In the genomic region with DNA sequence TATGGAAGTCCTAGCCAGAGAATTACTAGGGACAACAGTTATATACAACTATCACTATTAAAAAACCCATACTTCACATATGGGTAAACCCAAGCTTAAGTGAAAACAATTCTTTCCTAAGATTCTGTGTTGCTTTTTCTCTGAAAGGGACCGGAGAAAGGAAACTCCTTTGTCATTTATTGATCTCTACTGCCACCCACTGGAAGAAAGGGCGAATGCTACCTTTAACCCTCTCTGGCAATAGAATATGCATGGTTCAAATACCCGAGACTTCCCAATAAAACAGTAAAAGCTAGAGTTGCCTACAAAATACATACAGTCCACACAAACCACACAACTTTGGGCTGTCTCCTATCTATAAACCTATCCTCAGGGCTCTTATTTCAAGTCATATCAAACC, we compare ENCODE assay signal across 10 mouse cellular contexts. TPM values are rescaled to one million over a fixed set of nuclear protein-coding genes. Genes with fewer than 3 reads are reported as not detected.
DNase-seq lines count a peak whose midpoint lies in the region; ATAC-seq and TF ChIP-seq lines count a peak whose summit lies in the region.
"Had no signal": no experiment of that assay in that cellular context is flagged by ENCODE, and none has a peak within 500 bp of the region (broad histone marks: within the 10 kb centered on the region; RNA-seq: fewer than 3 reads in every experiment).

No protein-coding gene starts in this region.

- peak; percentile 78 for ATAC-seq in forebrain, embryonic 15.5 days (replicated peaks)
- no peak; the same call in 1 of the 2 replicates for ATAC-seq in intestine, postnatal 0 days
- no peak for ATAC-seq in midbrain, embryonic 14.5 days (ENCODE audit: low FRiP score, low TSS enrichment)

- H3K4me1 ChIP-seq in forebrain, embryonic 15.5 days: no peaks in the 10 kb centered on the region
- no peaks in the 10 kb centered on the region for H3K4me1 ChIP-seq in intestine, postnatal 0 days (replicated peaks; ENCODE audit: control insufficient read depth, insufficient read depth, low read length)
- H3K4me1 ChIP-seq in midbrain, embryonic 14.5 days (ENCODE audit: control insufficient read depth, insufficient read depth, low read length): no peaks in the 10 kb centered on the region
- H3K4me1 ChIP-seq: embryonic facial prominence, embryonic 15.5 days; neural tube, embryonic 12.5 days had no signal

- H3K4me2 ChIP-seq in forebrain, embryonic 15.5 days (replicated peaks): no peak overlapping the region
- H3K4me2 ChIP-seq in intestine, postnatal 0 days (replicated peaks; ENCODE audit: low read depth): no peak overlapping the region
- H3K4me2 ChIP-seq in midbrain, embryonic 14.5 days (ENCODE audit: low read length): no peak overlapping the region
- H3K4me2 ChIP-seq: embryonic facial prominence, embryonic 15.5 days; neural tube, embryonic 12.5 days had no signal

- intact Hi-C loops in left cerebral cortex, postnatal 14 days (cut with DNase I): loop anchor here (5.0 kb wide), 2 partner anchors 77 to 108 kb away; no protein-coding TSS in a partner anchor

- H3K9me3 ChIP-seq in forebrain, embryonic 15.5 days: no peaks in the 10 kb centered on the region
- H3K9me3 ChIP-seq in intestine, postnatal 0 days (ENCODE audit: control insufficient read depth): no peaks in the 10 kb centered on the region
- no peaks in the 10 kb centered on the region for H3K9me3 ChIP-seq in midbrain, embryonic 14.5 days (ENCODE audit: control insufficient read depth, low read length)
- H3K9me3 ChIP-seq: embryonic facial prominence, embryonic 15.5 days; neural tube, embryonic 12.5 days had no signal

- WGBS in forebrain, embryonic 15.5 days: 19% methylated on average over 3 of the region's 3 CpGs
- 14% methylated on average over 3 of the region's 3 CpGs for WGBS in intestine, postnatal 0 days
- 25% methylated on average over 3 of the region's 3 CpGs for WGBS in midbrain, embryonic 14.5 days

- peak; percentile 74 for TF ChIP-seq CTCF in intestine, postnatal 0 days (IDR thresholded peaks at IDR 0.05; ENCODE audit: low read depth)

- H3K27me3 ChIP-seq in forebrain, embryonic 15.5 days: no peaks in the 10 kb centered on the region
- no peaks in the 10 kb centered on the region for H3K27me3 ChIP-seq in intestine, postnatal 0 days (replicated peaks; ENCODE audit: control insufficient read depth, insufficient read depth, low read length)
- no peaks in the 10 kb centered on the region for H3K27me3 ChIP-seq in midbrain, embryonic 14.5 days (ENCODE audit: control insufficient read depth, insufficient read depth, low read length)
- H3K27me3 ChIP-seq: neural tube, embryonic 12.5 days had no signal

- H3K9ac ChIP-seq in forebrain, embryonic 15.5 days (replicated peaks): no peak overlapping the region
- H3K9ac ChIP-seq in intestine, postnatal 0 days (ENCODE audit: low read depth, low read length): no peak overlapping the region
- H3K9ac ChIP-seq in midbrain, embryonic 14.5 days (replicated peaks; ENCODE audit: low read length): no peak overlapping the region
- H3K9ac ChIP-seq: embryonic facial prominence, embryonic 15.5 days; neural tube, embryonic 12.5 days had no signal

- H3K36me3 ChIP-seq in forebrain, embryonic 15.5 days: no peaks in the 10 kb centered on the region
- H3K36me3 ChIP-seq in intestine, postnatal 0 days (ENCODE audit: control insufficient read depth, insufficient read depth): no peaks in the 10 kb centered on the region; the same call in 1 of the 2 replicates
- no peaks in the 10 kb centered on the region for H3K36me3 ChIP-seq in midbrain, embryonic 14.5 days (ENCODE audit: control insufficient read depth, insufficient read depth, low read length)
- H3K36me3 ChIP-seq: embryonic facial prominence, embryonic 15.5 days; neural tube, embryonic 12.5 days had no signal

- no peak overlapping the region for H3K27ac ChIP-seq in forebrain, embryonic 15.5 days (replicated peaks)
- H3K27ac ChIP-seq in intestine, postnatal 0 days (ENCODE audit: low read depth, low read length): no peak overlapping the region
- no peak overlapping the region for H3K27ac ChIP-seq in midbrain, embryonic 14.5 days (replicated peaks; ENCODE audit: low read depth, low read length)
- H3K27ac ChIP-seq: embryonic facial prominence, embryonic 15.5 days; neural tube, embryonic 12.5 days had no signal

- peak; percentile 19 for DNase-seq in urinary bladder, postnatal 25 days (ENCODE audit: low spot score)
- no peak for DNase-seq in urinary bladder, postnatal 10 days (ENCODE audit: low spot score)
- peak; percentile 50 for DNase-seq in c-Kit-positive CD71-positive TER-119-positive erythroid progenitor cells, embryonic 14.5 days (ENCODE audit: low spot score)
- DNase-seq in left cerebral cortex, postnatal 14 days (ENCODE audit: low spot score in 2 of 2): peak; percentile 59 to 66
- peak; percentile 84 for DNase-seq in midbrain, embryonic 14.5 days
- DNase-seq in thymus, postnatal 0 days (ENCODE audit: low spot score): peak; percentile 31

- H3K4me3 ChIP-seq in forebrain, embryonic 15.5 days: no peak overlapping the region
- H3K4me3 ChIP-seq in intestine, postnatal 0 days (ENCODE audit: low read depth, low read length): no peak overlapping the region
- H3K4me3 ChIP-seq in midbrain, embryonic 14.5 days (replicated peaks; ENCODE audit: low read depth, low read length): no peak overlapping the region
- H3K4me3 ChIP-seq: embryonic facial prominence, embryonic 15.5 days; neural tube, embryonic 12.5 days had no signal

RNA-seq across cellular contexts. Expression of gene Ace2, which starts 40.6 kb away (rescaled TPM):
- 0.06 and 0.15 TPM in 2 replicates for polyA plus RNA-seq in forebrain, embryonic 15.5 days (2015; fragmentation: Nextera tagmentation; extraction: Ambion mirVana)
- polyA plus RNA-seq in intestine, postnatal 0 days (2015; fragmentation: Nextera tagmentation; extraction: Ambion mirVana): 515 and 570 TPM in 2 replicates
- 1 to 10 TPM; 1.6 to 1.8 TPM for total RNA-seq in left cerebral cortex, postnatal 14 days (2021)
- 0.08 TPM in 1 of 2 replicates, not detected in the other for polyA plus RNA-seq in midbrain, embryonic 14.5 days (2014; fragmentation: Nextera tagmentation; extraction: Ambion mirVana)
- 3.4 and 4.2 TPM in 2 replicates for polyA plus RNA-seq in thymus, postnatal 0 days (2015; fragmentation: Nextera tagmentation; extraction: Ambion mirVana)
- polyA plus RNA-seq: neural tube, embryonic 12.5 days had no signal

Comparison
In these comparisons a context has a peak if more than half of its experiments do, and no peak if none do; other contexts are left out.
1. RNA of gene Ace2, which starts 40.6 kb away (polyA plus RNA-seq): 515 to 570 TPM in intestine, postnatal 0 days; 3.4 to 4.2 TPM in thymus, postnatal 0 days, 0.06 to 0.15 TPM in forebrain, embryonic 15.5 days and 0.08 TPM in midbrain, embryonic 14.5 days; every median in the first group is over 10 times any median in the second.